Mouse (Mus musculus) bone marrow macrophage, adult 2 months (primary cell): Measurements from ENCODE around the gene 1700001P01Rik.

Source experiments
- CTCF ChIP-seq: IDR thresholded peaks from 2 replicates; pipeline ENCODE4 v1.5.1; 2012; ENCODE audit warnings: low read depth, mild to moderate bottlenecking, low read length, moderate library complexity
- POLR2A ChIP-seq: IDR thresholded peaks from 2 replicates; pipeline ENCODE4 v1.6.1; 2012; ENCODE audit warnings: mild to moderate bottlenecking, low read depth, low read length, borderline replicate concordance

- TF ChIP-seq CTCF (no peak), POLR2A (no peak)
These were observed 17.4 kb upstream of the 1700001P01Rik start for GRCm38 (mm10) chr11:97793165-97793564.
